Mouse (Mus musculus): ENCODE data around the gene Tmem30c. TPM values are rescaled to one million over a fixed set of nuclear protein-coding genes. Genes with fewer than 3 reads are reported as not detected.

Tmem30c gene
- polyA plus RNA-seq, 1 experiment from 2014 or later = 0.13 TPM

GRCm38 (mm10) chr16:57305463-57305862 lies 12.8 kb upstream of the Tmem30c start:
- Histone ChIP-seq H3K4me3 (ENCODE audit: low read depth, low read length) (no peak overlapping the region), H3K9ac (ENCODE audit: low read length) (no peak overlapping the region), H3K27me3 (ENCODE audit: control insufficient read depth, insufficient read depth, low read length) (no peaks in the 10 kb centered on the region), H3K27ac (replicated peaks; ENCODE audit: low read depth, low read length) (no peak overlapping the region), H3K9me3 (ENCODE audit: control insufficient read depth, low read length) (no peaks in the 10 kb centered on the region), H3K4me2 (ENCODE audit: low read depth, severe bottlenecking) (no peak overlapping the region), H3K36me3 (ENCODE audit: control insufficient read depth, insufficient read depth, low read length) (no peaks in the 10 kb centered on the region), H3K4me1 (ENCODE audit: control insufficient read depth, insufficient read depth, low read length) (peaks cover 7% of the 10 kb centered on the region)
- ATAC-seq (ENCODE audit: insufficient number of reproducible peaks, low FRiP score, low TSS enrichment, low read depth) (no peak), DNase-seq (ENCODE audit: low spot score) (no peak)
- 76% methylated on average over 6 of the region's 6 CpGs for WGBS

GRCm38 (mm10) chr16:57303716-57304115 lies 11.1 kb upstream of the Tmem30c start:
- 11% methylated on average over 19 of the region's 19 CpGs for WGBS
- H3K9ac ChIP-seq (ENCODE audit: low read length) = no peak overlapping the region
- H3K9me3 ChIP-seq (ENCODE audit: control insufficient read depth, low read length) = no peaks in the 10 kb centered on the region
- no peaks in the 10 kb centered on the region for H3K36me3 ChIP-seq (ENCODE audit: control insufficient read depth, insufficient read depth, low read length)
- peaks cover 7% of the 10 kb centered on the region for H3K4me1 ChIP-seq (ENCODE audit: control insufficient read depth, insufficient read depth, low read length)
- H3K4me3 ChIP-seq (ENCODE audit: low read depth, low read length) = peak overlapping the region; percentile 3; the same call in 1 of the 2 replicates
- no peaks in the 10 kb centered on the region for H3K27me3 ChIP-seq (ENCODE audit: control insufficient read depth, insufficient read depth, low read length)
- DNase-seq (ENCODE audit: low spot score) = peak; percentile 83
- ATAC-seq (ENCODE audit: insufficient number of reproducible peaks, low FRiP score, low TSS enrichment, low read depth) = peak; percentile 81; the same call in 1 of the 2 replicates
- peak overlapping the region; percentile 43 for H3K4me2 ChIP-seq (ENCODE audit: low read depth, severe bottlenecking)
- H3K27ac ChIP-seq (replicated peaks; ENCODE audit: low read depth, low read length) = no peak overlapping the region

DNA sequence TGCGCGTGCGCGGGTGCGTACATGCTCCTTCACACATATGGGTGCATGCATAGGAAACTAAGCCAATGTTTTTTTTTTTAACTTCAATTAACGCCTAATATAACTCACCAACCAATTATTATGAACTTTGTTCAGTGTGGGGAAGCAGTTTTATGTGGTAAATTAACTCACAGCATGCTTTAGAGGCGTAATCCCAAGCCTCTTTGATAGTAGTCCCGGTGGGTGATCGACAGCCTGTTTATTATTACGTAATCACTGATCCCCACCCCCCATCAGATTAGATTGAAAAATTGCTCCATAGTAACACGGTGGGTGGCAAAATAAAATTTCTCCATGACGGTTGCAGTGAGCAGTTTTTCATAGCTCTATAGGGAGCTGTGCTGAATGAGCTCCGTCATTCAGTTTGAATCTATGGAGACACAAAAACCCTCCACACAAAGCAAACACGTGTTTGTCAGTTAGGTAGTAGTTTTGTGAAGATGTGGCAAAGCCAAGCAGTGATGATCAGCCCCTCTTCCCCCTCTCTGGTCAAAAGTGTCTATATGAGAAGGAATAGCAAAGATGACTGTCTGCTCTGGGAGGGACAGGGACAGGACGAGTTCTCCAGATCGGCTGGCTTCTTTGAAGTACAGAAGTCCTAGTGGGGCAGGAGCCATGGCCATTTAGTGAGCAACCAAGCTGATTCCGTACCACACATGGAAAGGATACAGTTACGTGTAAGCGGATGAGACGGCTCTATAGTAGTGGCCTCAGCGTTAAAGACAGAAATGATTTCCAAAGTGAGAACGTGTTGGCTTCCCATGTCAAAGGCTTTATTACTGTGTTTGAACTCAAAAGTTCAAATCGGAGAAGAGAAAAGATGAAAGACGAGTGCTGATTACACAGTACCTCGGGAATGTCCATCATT lies 10.4 kb upstream of the Tmem30c start:
- H3K9ac ChIP-seq (ENCODE audit: low read length) = no peak overlapping the region
- H3K36me3 ChIP-seq (ENCODE audit: control insufficient read depth, insufficient read depth, low read length) = no peaks in the 10 kb centered on the region
- H3K27ac ChIP-seq (replicated peaks; ENCODE audit: low read depth, low read length) = no peak overlapping the region
- WGBS = 41% methylated on average over 25 of the region's 25 CpGs
- H3K9me3 ChIP-seq (ENCODE audit: control insufficient read depth, low read length) = no peaks in the 10 kb centered on the region
- H3K4me2 ChIP-seq (ENCODE audit: low read depth, severe bottlenecking) = peak overlapping the region; percentile 43
- no peaks in the 10 kb centered on the region for H3K27me3 ChIP-seq (ENCODE audit: control insufficient read depth, insufficient read depth, low read length)
- peak; percentile 58; the same call in 1 of the 2 replicates for ATAC-seq (ENCODE audit: insufficient number of reproducible peaks, low FRiP score, low TSS enrichment, low read depth)
- 0 out of 2 replicates have a peak overlapping the region, but pooled peaks have one; percentile 3 for H3K4me3 ChIP-seq (ENCODE audit: low read depth, low read length)
- peak; percentile 47 for DNase-seq (ENCODE audit: low spot score)
- peaks cover 7% of the 10 kb centered on the region for H3K4me1 ChIP-seq (ENCODE audit: control insufficient read depth, insufficient read depth, low read length)

DNA sequence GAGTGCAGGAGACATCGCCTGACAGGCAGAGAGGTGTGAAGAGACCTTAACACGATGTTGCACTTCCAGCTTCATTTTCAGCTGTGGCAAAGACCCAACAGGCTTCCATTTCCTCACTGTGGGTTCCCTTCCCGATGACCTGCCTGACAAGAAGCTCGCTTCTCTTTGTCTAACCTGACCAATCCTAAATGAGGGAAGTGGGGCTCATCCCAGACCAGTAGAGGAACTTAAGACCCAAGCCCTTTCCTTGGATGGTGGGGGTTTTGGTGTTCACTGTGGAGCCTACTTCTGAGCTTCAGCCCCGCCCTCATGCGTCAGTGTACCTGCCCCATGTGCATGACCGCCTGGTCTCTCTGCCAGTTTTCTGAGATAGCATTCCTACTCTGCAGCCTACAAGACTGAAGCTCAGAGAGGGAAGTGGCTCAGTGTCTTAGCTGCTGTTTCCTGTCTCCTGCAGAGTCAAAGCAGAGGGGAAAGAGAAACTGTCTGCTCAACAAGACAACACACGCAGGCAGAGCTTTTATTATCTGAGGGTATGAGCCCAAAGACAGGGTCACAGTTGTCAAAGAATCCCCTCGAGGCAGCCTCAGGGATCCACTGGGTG lies 8.9 kb upstream of the Tmem30c start:
- Histone ChIP-seq H3K27ac (replicated peaks; ENCODE audit: low read depth, low read length) (no peak overlapping the region), H3K4me1 (ENCODE audit: control insufficient read depth, insufficient read depth, low read length) (peaks cover 7% of the 10 kb centered on the region), H3K9me3 (ENCODE audit: control insufficient read depth, low read length) (no peaks in the 10 kb centered on the region), H3K9ac (ENCODE audit: low read length) (no peak overlapping the region), H3K4me2 (ENCODE audit: low read depth, severe bottlenecking) (no peak overlapping the region), H3K27me3 (ENCODE audit: control insufficient read depth, insufficient read depth, low read length) (no peaks in the 10 kb centered on the region), H3K4me3 (ENCODE audit: low read depth, low read length) (no peak overlapping the region), H3K36me3 (ENCODE audit: control insufficient read depth, insufficient read depth, low read length) (no peaks in the 10 kb centered on the region)
- WGBS = 81% methylated on average over 9 of the region's 9 CpGs
- no peak for ATAC-seq (ENCODE audit: insufficient number of reproducible peaks, low FRiP score, low TSS enrichment, low read depth)
- DNase-seq (ENCODE audit: low spot score) = no peak

- Histone ChIP-seq H3K27me3 (ENCODE audit: control insufficient read depth, insufficient read depth, low read length) (no peaks in the 10 kb centered on the region), H3K27ac (replicated peaks; ENCODE audit: low read depth, low read length) (no peak overlapping the region), H3K4me3 (ENCODE audit: low read depth, low read length) (no peak overlapping the region), H3K4me2 (ENCODE audit: low read depth, severe bottlenecking) (no peak overlapping the region), H3K9ac (ENCODE audit: low read length) (no peak overlapping the region), H3K4me1 (ENCODE audit: control insufficient read depth, insufficient read depth, low read length) (no peaks in the 10 kb centered on the region), H3K36me3 (ENCODE audit: control insufficient read depth, insufficient read depth, low read length) (no peaks in the 10 kb centered on the region), H3K9me3 (ENCODE audit: control insufficient read depth, low read length) (no peaks in the 10 kb centered on the region)
- ATAC-seq (ENCODE audit: insufficient number of reproducible peaks, low FRiP score, low TSS enrichment, low read depth) (no peak), DNase-seq (ENCODE audit: low spot score) (no peak)
- 87% methylated on average over 10 of the region's 10 CpGs for WGBS
Observed at GRCm38 (mm10) chr16:57295216-57295934, 2.7 kb upstream of the Tmem30c start.

DNA sequence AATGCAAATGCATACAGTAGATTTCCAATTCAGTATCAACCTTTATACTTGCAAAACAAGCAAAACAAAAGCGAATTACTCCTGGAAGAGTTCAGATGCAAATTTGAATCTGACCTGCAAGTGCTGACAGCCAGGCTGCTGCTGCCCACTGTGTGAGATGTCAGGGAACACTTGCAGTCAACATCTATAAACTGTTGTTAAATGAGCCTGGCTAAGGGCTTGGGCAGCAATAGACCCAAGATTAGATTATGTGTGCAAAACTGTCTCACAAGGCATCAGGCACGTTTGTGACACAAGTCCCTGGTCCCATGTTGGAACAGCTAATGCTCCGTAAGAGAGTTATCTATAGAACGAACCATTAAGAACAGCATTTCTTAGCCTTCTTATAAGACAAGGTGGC lies 369 bp downstream of the Tmem30c start:
- Histone ChIP-seq H3K4me3 (ENCODE audit: low read depth, low read length) (no peak overlapping the region), H3K27me3 (ENCODE audit: control insufficient read depth, insufficient read depth, low read length) (no peaks in the 10 kb centered on the region), H3K36me3 (ENCODE audit: control insufficient read depth, insufficient read depth, low read length) (no peaks in the 10 kb centered on the region), H3K9ac (ENCODE audit: low read length) (no peak overlapping the region), H3K4me1 (ENCODE audit: control insufficient read depth, insufficient read depth, low read length) (no peaks in the 10 kb centered on the region), H3K9me3 (ENCODE audit: control insufficient read depth, low read length) (no peaks in the 10 kb centered on the region), H3K27ac (replicated peaks; ENCODE audit: low read depth, low read length) (no peak overlapping the region), H3K4me2 (ENCODE audit: low read depth, severe bottlenecking) (no peak overlapping the region)
- DNase-seq (ENCODE audit: low spot score) = no peak
- 71% methylated on average over 4 of the region's 4 CpGs for WGBS
- no peak for ATAC-seq (ENCODE audit: insufficient number of reproducible peaks, low FRiP score, low TSS enrichment, low read depth)

- H3K9ac ChIP-seq (ENCODE audit: low read length) = no peak overlapping the region
- H3K4me1 ChIP-seq (ENCODE audit: control insufficient read depth, insufficient read depth, low read length) = no peaks in the 10 kb centered on the region
- H3K9me3 ChIP-seq (ENCODE audit: control insufficient read depth, low read length) = no peaks in the 10 kb centered on the region
- ATAC-seq (ENCODE audit: insufficient number of reproducible peaks, low FRiP score, low TSS enrichment, low read depth) (no peak), DNase-seq (ENCODE audit: low spot score) (no peak)
- no peaks in the 10 kb centered on the region for H3K27me3 ChIP-seq (ENCODE audit: control insufficient read depth, insufficient read depth, low read length)
- 92% methylated on average over 5 of the region's 5 CpGs for WGBS
- no peak overlapping the region for H3K27ac ChIP-seq (replicated peaks; ENCODE audit: low read depth, low read length)
- H3K4me2 ChIP-seq (ENCODE audit: low read depth, severe bottlenecking) = no peak overlapping the region
- H3K4me3 ChIP-seq (ENCODE audit: low read depth, low read length) = no peak overlapping the region
- H3K36me3 ChIP-seq (ENCODE audit: control insufficient read depth, insufficient read depth, low read length) = no peaks in the 10 kb centered on the region
Observed at GRCm38 (mm10) chr16:57291696-57292095, 969 bp downstream of the Tmem30c start.

DNA sequence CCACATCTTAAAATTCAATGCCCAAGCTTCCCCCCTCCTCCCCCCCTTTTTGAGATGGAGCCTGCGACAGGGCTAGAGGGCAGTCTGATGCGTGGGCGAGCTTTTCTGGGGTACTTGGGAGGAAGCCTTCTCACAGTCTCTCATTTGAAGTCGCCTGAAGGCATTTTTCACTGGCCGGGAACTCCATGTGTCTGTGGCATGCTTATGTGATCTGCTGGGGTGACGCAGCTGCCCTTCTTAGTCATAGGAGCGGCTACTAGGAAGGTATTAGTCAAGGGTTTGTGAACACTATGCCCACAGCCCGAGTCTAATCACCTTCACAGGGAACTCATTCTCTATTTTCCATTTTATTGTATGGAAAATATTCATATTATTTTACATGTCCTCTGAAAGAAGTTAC lies 11.2 kb downstream of the Tmem30c start:
- H3K4me3 ChIP-seq (ENCODE audit: low read depth, low read length) = no peak overlapping the region
- H3K4me2 ChIP-seq (ENCODE audit: low read depth, severe bottlenecking) = no peak overlapping the region
- no peaks in the 10 kb centered on the region for H3K36me3 ChIP-seq (ENCODE audit: control insufficient read depth, insufficient read depth, low read length)
- no peaks in the 10 kb centered on the region for H3K9me3 ChIP-seq (ENCODE audit: control insufficient read depth, low read length)
- no peaks in the 10 kb centered on the region for H3K27me3 ChIP-seq (ENCODE audit: control insufficient read depth, insufficient read depth, low read length)
- ATAC-seq (ENCODE audit: insufficient number of reproducible peaks, low FRiP score, low TSS enrichment, low read depth) (no peak), DNase-seq (ENCODE audit: low spot score) (no peak)
- H3K9ac ChIP-seq (ENCODE audit: low read length) = no peak overlapping the region
- WGBS = 76% methylated on average over 8 of the region's 8 CpGs
- no peaks in the 10 kb centered on the region for H3K4me1 ChIP-seq (ENCODE audit: control insufficient read depth, insufficient read depth, low read length)
- H3K27ac ChIP-seq (replicated peaks; ENCODE audit: low read depth, low read length) = no peak overlapping the region
